Mouse (Mus musculus) liver, embryonic 11.5 days (tissue): ENCODE data around the gene Dnajc16. TPM values are rescaled to one million over a fixed set of nuclear protein-coding genes. Genes with fewer than 3 reads are reported as not detected.
"Not testable (repeated sequence)": the region's sequence is repeated elsewhere in the genome, so short reads cannot be mapped to it uniquely, and the experiment has no call there.

ENCODE experiments used
- ATAC-seq: fragments of 200-750 bp; cut with Nextera tagmentation; replicated peaks from 2 replicates; pipeline ENCODE4 v1.8.0; 2017; ENCODE audit warnings: moderate number of reproducible peaks, mild to moderate bottlenecking, moderate TSS enrichment, moderate library complexity; ENCODE audit not compliant: low FRiP score
- DNase-seq: peaks from one replicate; pipeline ENCODE4 v3.0.0-alpha.2; 2017; ENCODE audit warnings: low spot score
- H3K27ac ChIP-seq: fragments of 300-500 bp; sonication (generic); 2 replicates; pipeline ENCODE4 v1.5.1; 2014; ENCODE audit warnings: mild to moderate bottlenecking, low read depth, low read length, control low read depth
- H3K27me3 ChIP-seq: fragments of 300-500 bp; sonication (generic); replicated peaks from 2 replicates; pipeline ENCODE4 v1.6.1; 2014; ENCODE audit warnings: low read length, mixed read lengths; ENCODE audit not compliant: control insufficient read depth, insufficient read depth
- H3K36me3 ChIP-seq: fragments of 300-500 bp; sonication (generic); 2 replicates; pipeline ENCODE4 v1.6.1; 2014; ENCODE audit warnings: mild to moderate bottlenecking, low read length, moderate library complexity, mixed read lengths; ENCODE audit not compliant: control insufficient read depth, insufficient read depth
- H3K4me1 ChIP-seq: fragments of 300-500 bp; sonication (generic); replicated peaks from 2 replicates; pipeline ENCODE4 v1.6.1; 2014; ENCODE audit warnings: low read length, mixed read lengths; ENCODE audit not compliant: control insufficient read depth, insufficient read depth
- H3K4me2 ChIP-seq: fragments of 300-500 bp; sonication (generic); 2 replicates; pipeline ENCODE4 v1.6.1; 2014; ENCODE audit warnings: mild to moderate bottlenecking, control low read depth, moderate library complexity
- H3K4me3 ChIP-seq: fragments of 300-500 bp; sonication (generic); 2 replicates; pipeline ENCODE4 v1.5.1; 2014; ENCODE audit warnings: low read depth, low read length, control low read depth
- H3K9ac ChIP-seq: fragments of 300-500 bp; sonication (generic); 2 replicates; pipeline ENCODE4 v1.6.1; 2014; ENCODE audit warnings: low read depth, low read length, control low read depth
- H3K9me3 ChIP-seq: fragments of 300-500 bp; sonication (generic); 2 replicates; pipeline ENCODE4 v1.6.1; 2016; ENCODE audit warnings: low read length, inconsistent platforms, mixed read lengths; ENCODE audit not compliant: control insufficient read depth
- WGBS: fragments of 180-500 bp; shearing (Covaris S2); extraction: QIAGEN DNeasy Blood & Tissue Kit; methylation state at CpG from one replicate; pipeline ENCODE4 v1.1.7; 2014; 5-methylcytosine and 5-hydroxymethylcytosine counted together
- polyA plus RNA-seq: library from polyadenylated mRNA; unstranded; fragments of >200 nt; fragmentation: Nextera tagmentation; extraction: Ambion mirVana; gene quantifications from 2 replicates; pipeline ENCODE4 v1.2.1, GENCODE M21; 2014

Gene Dnajc16
- polyA plus RNA-seq, 1 experiment from 2014 or later: 4.0 TPM

- H3K4me2 ChIP-seq: no peak overlapping the region
- ATAC-seq (no peak), DNase-seq (no peak)
- no peak overlapping the region for H3K4me3 ChIP-seq
- WGBS: 93% methylated on average over 8 of the region's 8 CpGs
- H3K4me1 ChIP-seq: no peaks in the 10 kb centered on the region
- H3K27me3 ChIP-seq: no peaks in the 10 kb centered on the region
- peaks cover 40% of the 10 kb centered on the region for H3K36me3 ChIP-seq
- no peak overlapping the region for H3K9ac ChIP-seq
- H3K9me3 ChIP-seq: no peaks in the 10 kb centered on the region
- no peak overlapping the region for H3K27ac ChIP-seq
These were observed 9.3 kb downstream of the Dnajc16 start for GRCm38 (mm10) chr4:141781201-141781985.

- Histone ChIP-seq H3K36me3 (peaks cover 42% of the 10 kb centered on the region), H3K27ac (no peak overlapping the region), H3K4me3 (no peak overlapping the region), H3K4me2 (no peak overlapping the region), H3K9ac (no peak overlapping the region), H3K9me3 (no peaks in the 10 kb centered on the region), H3K4me1 (no peaks in the 10 kb centered on the region), H3K27me3 (no peaks in the 10 kb centered on the region)
- 90% methylated on average over 8 of the region's 8 CpGs for WGBS
- no peak for ATAC-seq
- DNase-seq: no peak
These were observed 10.9 kb downstream of the Dnajc16 start for GRCm38 (mm10) chr4:141779828-141780227.

GRCm38 (mm10) chr4:141773019-141773418 is 17.7 kb downstream of the Dnajc16 start:
- Histone ChIP-seq H3K4me1 (peaks cover 26% of the 10 kb centered on the region), H3K36me3 (peaks cover 34% of the 10 kb centered on the region)
- H3K4me3 ChIP-seq, H3K27ac ChIP-seq, ATAC-seq, H3K27me3 ChIP-seq, H3K9me3 ChIP-seq, DNase-seq, H3K4me2 ChIP-seq, H3K9ac ChIP-seq: not testable (repeated sequence)
- 81% methylated on average over 4 of the region's 4 CpGs for WGBS

GRCm38 (mm10) chr4:141771823-141772222 is 18.9 kb downstream of the Dnajc16 start:
- 58% methylated on average over 8 of the region's 8 CpGs for WGBS
- Histone ChIP-seq H3K4me2 (peak overlapping the region; percentile 8; the same call in 1 of the 2 replicates), H3K4me3 (no peak overlapping the region), H3K27me3 (no peaks in the 10 kb centered on the region), H3K9me3 (no peaks in the 10 kb centered on the region), H3K9ac (no peak overlapping the region; the same call in 1 of the 2 replicates), H3K36me3 (peaks cover 37% of the 10 kb centered on the region), H3K4me1 (peaks cover 38% of the 10 kb centered on the region), H3K27ac (peak overlapping the region; percentile 61)
- ATAC-seq (peak; percentile 19), DNase-seq (no peak)

- no peak overlapping the region for H3K27ac ChIP-seq
- DNase-seq (no peak), ATAC-seq (no peak)
- no peak overlapping the region for H3K9ac ChIP-seq
- peaks cover 28% of the 10 kb centered on the region for H3K36me3 ChIP-seq
- no peaks in the 10 kb centered on the region for H3K27me3 ChIP-seq
- WGBS: 66% methylated on average over 8 of the region's 8 CpGs
- no peak overlapping the region for H3K4me2 ChIP-seq
- H3K4me1 ChIP-seq: peaks cover 38% of the 10 kb centered on the region
- no peak overlapping the region for H3K4me3 ChIP-seq
- H3K9me3 ChIP-seq: no peaks in the 10 kb centered on the region
These were observed 21.1 kb downstream of the Dnajc16 start for GRCm38 (mm10) chr4:141769501-141770160.

- peak overlapping the region; percentile 40 for H3K9ac ChIP-seq
- H3K4me2 ChIP-seq: peak overlapping the region; percentile 43
- H3K27me3 ChIP-seq: no peaks in the 10 kb centered on the region
- H3K9me3 ChIP-seq: no peaks in the 10 kb centered on the region
- 59% methylated on average over 19 of the region's 19 CpGs for WGBS
- peak overlapping the region; percentile 79 for H3K27ac ChIP-seq
- H3K4me3 ChIP-seq: 0 out of 2 replicates have a peak overlapping the region, but pooled peaks have one; percentile 10
- no peak for DNase-seq
- peaks cover 37% of the 10 kb centered on the region for H3K4me1 ChIP-seq
- peaks cover 29% of the 10 kb centered on the region for H3K36me3 ChIP-seq
- peak; percentile 86 for ATAC-seq
These were observed 23.2 kb downstream of the Dnajc16 start for GRCm38 (mm10) chr4:141767353-141768036.

GRCm38 (mm10) chr4:141766668-141767352 is 23.9 kb downstream of the Dnajc16 start:
- WGBS: 73% methylated on average over 19 of the region's 19 CpGs
- no peak for ATAC-seq
- H3K4me1 ChIP-seq: peaks cover 33% of the 10 kb centered on the region
- peak overlapping the region; percentile 79 for H3K27ac ChIP-seq
- no peak overlapping the region for H3K4me3 ChIP-seq
- H3K9me3 ChIP-seq: no peaks in the 10 kb centered on the region
- no peaks in the 10 kb centered on the region for H3K27me3 ChIP-seq
- peaks cover 28% of the 10 kb centered on the region; the same call in 1 of the 2 replicates for H3K36me3 ChIP-seq
- peak overlapping the region; percentile 40 for H3K9ac ChIP-seq
- no peak for DNase-seq
- peak overlapping the region; percentile 43 for H3K4me2 ChIP-seq

- Histone ChIP-seq H3K4me3 (no peak overlapping the region), H3K9me3 (no peaks in the 10 kb centered on the region), H3K36me3 (peaks cover 28% of the 10 kb centered on the region; the same call in 1 of the 2 replicates), H3K27ac (peak overlapping the region; percentile 79; the same call in 1 of the 2 replicates), H3K27me3 (no peaks in the 10 kb centered on the region), H3K9ac (no peak overlapping the region), H3K4me2 (no peak overlapping the region), H3K4me1 (peaks cover 28% of the 10 kb centered on the region)
- DNase-seq (no peak), ATAC-seq (no peak)
- 76% methylated on average over 8 of the region's 8 CpGs for WGBS
These were observed 24.4 kb downstream of the Dnajc16 start for GRCm38 (mm10) chr4:141766316-141766667.
